Mouse (Mus musculus): ENCODE data around the gene Mroh3. TPM values are rescaled to one million over a fixed set of nuclear protein-coding genes. Genes with fewer than 3 reads are reported as not detected.
A peak's percentile ranks its signal among the peaks of the same experiment; 100 is the strongest.

The Mroh3 gene
- polyA plus RNA-seq, 1 experiment from 2014 or later, result 0.47 TPM

DNA sequence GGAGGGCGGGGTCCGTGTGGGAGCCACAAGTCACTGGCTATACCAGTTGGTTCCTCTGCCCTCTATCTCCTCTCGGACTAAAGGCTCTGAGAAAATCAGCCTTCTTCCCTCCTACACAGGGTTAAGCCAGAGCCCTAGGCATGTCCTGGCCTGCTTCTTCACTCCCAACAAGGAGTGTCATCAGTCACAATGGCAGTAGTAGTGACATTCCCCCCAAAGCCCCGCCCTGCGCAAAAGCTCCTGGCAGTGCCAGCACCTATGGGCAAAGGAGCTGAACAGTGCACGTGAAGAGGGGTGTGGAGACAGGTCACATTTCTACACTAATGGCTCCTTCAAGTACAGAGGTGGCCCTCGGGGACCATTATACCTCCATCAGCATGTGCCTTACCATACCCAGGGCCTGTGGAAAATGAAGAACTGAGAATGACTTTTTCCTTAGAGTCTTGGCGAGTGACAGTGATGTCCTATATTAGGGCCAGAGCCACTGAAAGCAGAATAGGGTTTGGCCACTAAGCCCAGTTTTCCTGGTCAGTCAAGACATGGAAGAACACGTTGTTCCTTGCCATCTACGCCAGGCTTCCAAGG lies 11.2 kb upstream of the Mroh3 start:
- H3K4me1 ChIP-seq (replicated peaks), result peaks cover 37% of the 10 kb centered on the region
- no peaks in the 10 kb centered on the region for H3K27me3 ChIP-seq (ENCODE audit: insufficient read depth, poor library complexity, severe bottlenecking)
- 93% methylated on average over 10 of the region's 10 CpGs for WGBS
- DNase-seq (ENCODE audit: low spot score), result no peak
- H3K9me3 ChIP-seq, result no peaks in the 10 kb centered on the region
- peaks cover 97% of the 10 kb centered on the region for H3K36me3 ChIP-seq
- H3K27ac ChIP-seq, result no peak overlapping the region
- no peak overlapping the region for H3K4me3 ChIP-seq

DNA sequence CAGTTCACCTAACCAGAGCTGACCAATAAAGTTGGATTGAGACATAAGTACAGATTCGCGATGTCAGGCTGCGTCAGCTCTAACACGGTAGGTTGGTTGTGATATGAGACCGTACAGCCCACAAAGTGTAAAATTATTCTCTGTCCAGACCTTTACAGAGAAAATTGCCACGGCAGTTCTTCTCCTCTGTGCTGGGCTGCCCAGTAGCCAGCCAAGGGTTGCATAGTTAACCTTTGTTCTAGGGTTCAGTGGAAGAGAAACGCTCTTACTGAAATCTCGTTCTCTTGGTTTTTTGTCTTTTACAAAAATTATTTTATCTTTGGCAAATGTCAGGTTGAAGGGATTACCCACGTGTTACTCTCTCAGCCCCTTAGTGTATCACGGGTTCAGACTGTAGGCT lies 9.8 kb upstream of the Mroh3 start:
- Histone ChIP-seq H3K9me3 (no peaks in the 10 kb centered on the region), H3K4me3 (no peak overlapping the region), H3K36me3 (peaks cover 100% of the 10 kb centered on the region), H3K27ac (no peak overlapping the region), H3K4me1 (replicated peaks) (peaks cover 23% of the 10 kb centered on the region), H3K27me3 (ENCODE audit: insufficient read depth, poor library complexity, severe bottlenecking) (no peaks in the 10 kb centered on the region)
- WGBS, result 91% methylated on average over 10 of the region's 10 CpGs
- DNase-seq (ENCODE audit: low spot score), result no peak

DNA sequence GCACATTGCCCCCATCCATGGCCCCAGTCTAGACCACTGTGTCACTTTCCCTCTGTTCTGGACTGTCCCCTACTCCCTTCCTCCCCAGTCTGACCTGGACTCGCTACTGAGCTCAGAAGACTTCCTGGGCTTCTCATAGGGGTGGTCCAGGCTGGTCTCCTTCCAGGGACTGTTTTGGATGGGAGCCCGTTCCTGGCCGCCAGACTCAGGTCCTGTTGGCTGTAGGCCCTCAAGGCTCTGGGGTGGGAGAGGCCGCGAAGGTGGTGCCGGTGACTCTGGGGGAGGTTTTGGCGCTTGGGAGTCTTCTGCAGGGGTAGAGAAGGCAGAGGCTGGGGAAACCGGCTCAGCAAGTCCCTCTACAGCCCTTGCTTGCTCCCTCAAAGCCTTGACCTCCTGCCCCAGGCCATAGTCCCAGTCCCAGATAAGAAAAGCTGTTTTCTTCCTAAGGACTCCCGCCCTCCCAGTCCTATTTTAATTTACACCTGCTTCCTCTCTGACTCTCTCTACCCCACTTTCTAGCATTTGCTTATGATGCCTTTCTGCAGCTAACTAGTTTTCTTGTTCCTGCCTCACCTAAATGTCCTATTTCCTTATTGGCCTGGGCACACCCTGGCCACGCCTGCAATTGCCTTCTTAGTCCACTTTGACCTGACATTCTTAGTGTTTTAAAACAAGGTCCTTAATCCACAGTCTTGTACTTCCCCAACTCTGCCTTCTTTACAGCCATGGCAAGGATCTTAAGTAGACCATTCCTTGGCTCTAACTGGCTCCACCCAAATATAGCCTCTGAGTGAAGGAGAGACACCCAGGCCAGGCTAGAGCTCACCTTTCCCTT lies 7.6 kb upstream of the Mroh3 start:
- no peaks in the 10 kb centered on the region for H3K27me3 ChIP-seq (ENCODE audit: insufficient read depth, poor library complexity, severe bottlenecking)
- 89% methylated on average over 10 of the region's 10 CpGs for WGBS
- peaks cover 4% of the 10 kb centered on the region for H3K4me1 ChIP-seq (replicated peaks)
- H3K27ac ChIP-seq, result no peak overlapping the region
- DNase-seq (ENCODE audit: low spot score), result no peak
- no peak overlapping the region for H3K4me3 ChIP-seq
- H3K9me3 ChIP-seq, result no peaks in the 10 kb centered on the region
- H3K36me3 ChIP-seq, result peaks cover 100% of the 10 kb centered on the region

DNA sequence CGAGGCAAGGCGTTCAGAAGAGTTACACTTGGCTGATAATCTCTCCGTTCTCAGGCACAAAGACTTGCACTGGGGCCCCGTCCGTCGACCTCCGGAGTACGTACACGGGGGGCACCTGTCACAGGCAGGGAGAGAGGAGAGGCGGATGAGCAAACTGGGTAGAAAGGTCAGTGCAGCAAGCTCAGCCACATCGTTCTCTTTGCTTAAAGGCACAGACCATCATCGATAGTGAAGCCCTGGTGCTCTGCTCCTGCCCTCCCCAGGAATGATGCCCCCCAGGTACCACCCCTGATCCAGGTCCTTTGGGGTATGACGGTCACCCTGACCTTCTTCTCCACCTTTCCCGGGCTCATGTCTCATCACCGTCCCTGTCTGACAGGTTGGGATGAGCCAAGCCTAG lies 1.7 kb upstream of the Mroh3 start:
- no peak overlapping the region for H3K4me3 ChIP-seq
- H3K4me1 ChIP-seq (replicated peaks), result no peaks in the 10 kb centered on the region
- no peak overlapping the region for H3K27ac ChIP-seq
- H3K9me3 ChIP-seq, result no peaks in the 10 kb centered on the region
- 87% methylated on average over 15 of the region's 15 CpGs for WGBS
- H3K36me3 ChIP-seq, result peaks cover 87% of the 10 kb centered on the region
- no peak for DNase-seq (ENCODE audit: low spot score)
- H3K27me3 ChIP-seq (ENCODE audit: insufficient read depth, poor library complexity, severe bottlenecking), result no peaks in the 10 kb centered on the region

DNA sequence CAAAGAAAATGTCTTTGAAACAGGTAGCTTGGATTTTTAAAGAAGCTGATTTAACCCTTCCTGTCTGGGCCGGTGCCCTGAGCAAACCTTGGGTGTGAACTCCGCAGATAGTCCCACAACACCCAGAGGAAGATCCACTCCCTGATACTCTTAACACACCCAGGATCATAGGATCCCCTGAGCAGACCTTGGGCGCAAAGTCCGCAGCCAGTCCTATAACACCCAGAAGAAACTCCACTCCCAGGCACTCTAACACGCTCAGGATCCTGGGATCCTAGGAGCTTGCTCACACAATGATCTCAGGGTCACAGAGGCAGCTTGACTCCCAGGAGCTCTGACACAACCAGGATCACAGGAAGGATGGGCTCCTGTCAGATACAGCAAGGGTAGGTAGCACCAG lies 22.6 kb downstream of the Mroh3 start:
- no peak for DNase-seq (ENCODE audit: low spot score)
- Histone ChIP-seq H3K27ac (no peak overlapping the region), H3K36me3 (no peaks in the 10 kb centered on the region; the same call in 1 of the 2 replicates), H3K27me3 (ENCODE audit: insufficient read depth, poor library complexity, severe bottlenecking) (no peaks in the 10 kb centered on the region), H3K4me3 (no peak overlapping the region), H3K9me3 (no peaks in the 10 kb centered on the region), H3K4me1 (replicated peaks) (no peaks in the 10 kb centered on the region)
- 93% methylated on average over 5 of the region's 5 CpGs for WGBS

DNA sequence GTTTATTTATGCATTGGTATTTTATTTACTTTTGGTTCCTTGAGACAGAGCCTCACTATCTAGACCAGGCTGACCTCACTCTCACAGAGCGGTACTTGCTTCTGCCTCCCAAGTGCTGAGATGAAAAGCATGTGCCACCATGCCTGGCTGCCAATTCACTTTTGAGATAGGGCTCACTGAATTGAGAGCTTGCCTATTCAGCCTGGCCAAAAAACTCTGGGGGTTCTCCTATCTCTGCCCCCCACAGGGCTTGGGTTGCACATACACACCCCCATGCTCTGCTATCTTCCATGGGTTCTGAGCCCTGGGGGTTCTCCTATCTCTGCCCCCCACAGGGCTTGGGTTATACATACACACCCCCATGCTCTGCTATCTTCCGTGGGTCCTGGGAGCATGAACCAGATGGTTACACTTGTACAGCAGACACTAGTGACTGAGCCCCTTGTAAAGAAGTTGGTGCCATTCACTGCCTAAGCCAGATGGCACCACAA lies 33.1 kb downstream of the Mroh3 start:
- Histone ChIP-seq H3K27me3 (ENCODE audit: insufficient read depth, poor library complexity, severe bottlenecking) (no peaks in the 10 kb centered on the region), H3K4me1 (replicated peaks) (peaks cover 13% of the 10 kb centered on the region), H3K27ac (no peak overlapping the region), H3K36me3 (peaks cover 50% of the 10 kb centered on the region), H3K4me3 (no peak overlapping the region), H3K9me3 (no peaks in the 10 kb centered on the region)
- no peak for DNase-seq (ENCODE audit: low spot score)
- 81% methylated on average over 2 of the region's 2 CpGs for WGBS

DNA sequence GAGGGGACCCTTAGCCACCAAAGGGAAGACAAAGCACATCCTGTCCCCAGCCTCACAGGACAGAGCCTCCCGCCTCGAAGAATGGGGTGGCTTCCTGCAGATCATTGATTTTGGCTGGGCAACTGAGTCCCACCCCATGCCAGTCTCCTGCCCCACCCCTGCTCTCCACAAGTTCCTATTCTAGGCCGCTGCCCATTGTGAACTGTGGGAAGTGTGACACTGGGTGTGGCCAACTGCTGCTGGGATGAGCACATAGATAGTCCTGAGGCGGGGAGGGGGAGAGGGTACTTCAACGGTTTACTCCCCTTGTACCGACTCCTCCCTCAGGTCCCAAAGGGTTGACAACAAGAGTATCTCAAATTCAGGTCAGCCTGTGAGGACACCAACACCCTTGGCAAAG lies 33.9 kb downstream of the Mroh3 start:
- Histone ChIP-seq H3K9me3 (no peaks in the 10 kb centered on the region), H3K36me3 (peaks cover 57% of the 10 kb centered on the region), H3K4me1 (replicated peaks) (peaks cover 21% of the 10 kb centered on the region), H3K27ac (no peak overlapping the region), H3K4me3 (no peak overlapping the region), H3K27me3 (ENCODE audit: insufficient read depth, poor library complexity, severe bottlenecking) (no peaks in the 10 kb centered on the region)
- 60% methylated on average over 6 of the region's 6 CpGs for WGBS
- DNase-seq (ENCODE audit: low spot score), result no peak

DNA sequence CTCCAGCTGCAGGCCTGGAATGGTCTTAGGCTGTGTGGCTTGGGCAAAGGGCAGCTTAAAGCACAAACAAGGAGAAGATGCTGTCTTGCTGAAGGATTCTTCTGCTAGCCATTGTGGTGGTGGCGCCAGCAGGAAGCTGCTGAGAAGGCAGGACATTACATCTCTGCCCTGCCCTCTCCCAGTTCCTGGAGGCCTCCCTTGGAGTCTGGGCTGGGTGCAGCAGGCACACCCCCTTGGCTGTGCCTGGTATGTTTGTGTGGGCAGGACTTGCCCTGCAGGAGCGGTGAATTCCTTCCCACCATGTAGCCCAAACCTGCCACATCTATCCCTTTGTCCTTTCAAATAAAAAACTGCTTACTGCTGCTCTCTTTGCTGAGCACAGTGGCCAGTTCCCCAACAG lies 35.5 kb downstream of the Mroh3 start:
- 81% methylated on average over 2 of the region's 2 CpGs for WGBS
- no peak overlapping the region for H3K4me3 ChIP-seq
- H3K27ac ChIP-seq, result 0 out of 2 replicates have a peak overlapping the region, but pooled peaks have one; percentile 0
- peaks cover 74% of the 10 kb centered on the region for H3K36me3 ChIP-seq
- H3K4me1 ChIP-seq (replicated peaks), result peaks cover 37% of the 10 kb centered on the region
- no peaks in the 10 kb centered on the region for H3K27me3 ChIP-seq (ENCODE audit: insufficient read depth, poor library complexity, severe bottlenecking)
- H3K9me3 ChIP-seq, result no peaks in the 10 kb centered on the region
- DNase-seq (ENCODE audit: low spot score), result no peak

DNA sequence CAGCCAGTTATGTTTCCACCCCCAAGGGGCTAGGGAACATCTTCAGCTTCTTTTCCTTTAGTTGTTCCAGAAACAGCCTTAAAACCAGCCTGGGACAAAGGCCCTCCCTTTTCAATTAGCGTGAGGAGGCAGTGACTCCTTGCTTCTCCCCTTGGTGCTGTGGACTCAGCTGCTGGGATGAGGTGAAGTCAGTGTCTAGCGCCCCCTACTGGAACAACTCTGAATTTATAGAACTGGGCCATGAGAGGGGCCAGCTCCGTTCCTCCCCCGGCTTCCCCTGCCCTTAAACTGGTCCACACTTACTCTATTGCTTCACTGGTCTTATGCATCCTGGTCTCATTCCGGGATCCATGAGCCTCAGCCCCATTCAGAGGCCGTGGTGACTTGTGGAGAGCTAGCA lies 37.4 kb downstream of the Mroh3 start:
- peaks cover 77% of the 10 kb centered on the region for H3K36me3 ChIP-seq
- H3K27me3 ChIP-seq (ENCODE audit: insufficient read depth, poor library complexity, severe bottlenecking), result no peaks in the 10 kb centered on the region
- 31% methylated on average over 6 of the region's 6 CpGs for WGBS
- no peak overlapping the region for H3K4me3 ChIP-seq
- DNase-seq (ENCODE audit: low spot score), result peak; percentile 55
- peak overlapping the region; percentile 70; the same call in 1 of the 2 replicates for H3K27ac ChIP-seq
- no peaks in the 10 kb centered on the region for H3K9me3 ChIP-seq
- H3K4me1 ChIP-seq (replicated peaks), result peaks cover 39% of the 10 kb centered on the region

DNA sequence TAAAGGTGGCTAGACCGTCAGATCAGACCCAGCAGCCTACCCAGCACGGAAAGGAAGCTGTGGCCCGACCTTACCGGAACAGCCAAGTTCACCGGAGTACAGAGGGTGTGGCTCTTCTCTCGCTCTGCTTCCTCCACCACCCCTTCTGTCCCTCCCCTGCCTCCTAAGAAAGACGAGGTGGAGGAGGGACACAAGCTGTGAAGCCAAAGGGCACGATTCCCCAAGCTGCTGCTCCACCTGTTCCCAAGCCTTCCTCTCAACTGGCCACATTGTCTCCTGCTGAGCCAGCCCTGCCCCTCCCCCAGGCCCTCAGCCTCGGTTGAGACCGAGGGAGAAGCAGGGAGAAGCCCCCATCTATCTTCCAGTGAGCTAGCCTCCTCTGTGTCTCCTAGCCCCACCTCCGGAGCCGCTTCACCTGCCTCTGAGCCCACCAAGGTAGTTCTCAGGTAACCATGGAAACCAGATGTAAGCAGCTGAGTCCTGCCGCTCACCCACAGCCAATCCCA lies 38.5 kb downstream of the Mroh3 start:
- Histone ChIP-seq H3K9me3 (no peaks in the 10 kb centered on the region), H3K4me1 (replicated peaks) (peaks cover 40% of the 10 kb centered on the region), H3K4me3 (peak overlapping the region; percentile 11; the same call in 1 of the 2 replicates), H3K36me3 (peaks cover 80% of the 10 kb centered on the region), H3K27me3 (ENCODE audit: insufficient read depth, poor library complexity, severe bottlenecking) (no peaks in the 10 kb centered on the region), H3K27ac (peak overlapping the region; percentile 70)
- WGBS, result 14% methylated on average over 13 of the region's 13 CpGs
- DNase-seq (ENCODE audit: low spot score), result peak; percentile 49

DNA sequence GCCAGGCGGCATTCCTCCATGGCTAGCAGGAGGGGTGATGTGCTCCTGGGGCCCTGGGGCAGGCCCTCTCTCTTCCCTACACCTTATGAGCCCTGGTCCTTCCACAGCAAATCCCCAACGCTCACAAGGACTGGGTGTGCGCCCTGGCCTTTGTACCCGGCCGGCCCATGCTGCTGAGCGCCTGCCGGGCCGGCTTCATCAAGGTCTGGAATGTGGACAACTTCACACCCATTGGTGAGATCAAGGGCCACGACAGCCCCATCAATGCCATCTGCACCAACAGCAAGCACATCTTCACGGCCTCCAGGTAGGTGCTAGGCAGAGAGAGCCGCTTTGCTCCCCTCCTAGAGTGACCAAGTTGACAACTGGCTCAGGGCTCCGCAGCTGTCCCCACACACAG lies 39.9 kb downstream of the Mroh3 start:
- H3K27me3 ChIP-seq (ENCODE audit: insufficient read depth, poor library complexity, severe bottlenecking), result no peaks in the 10 kb centered on the region
- peaks cover 40% of the 10 kb centered on the region for H3K4me1 ChIP-seq (replicated peaks)
- no peak overlapping the region for H3K27ac ChIP-seq
- no peaks in the 10 kb centered on the region for H3K9me3 ChIP-seq
- WGBS, result 64% methylated on average over 12 of the region's 12 CpGs
- no peak for DNase-seq (ENCODE audit: low spot score)
- peaks cover 81% of the 10 kb centered on the region for H3K36me3 ChIP-seq
- no peak overlapping the region for H3K4me3 ChIP-seq

DNA sequence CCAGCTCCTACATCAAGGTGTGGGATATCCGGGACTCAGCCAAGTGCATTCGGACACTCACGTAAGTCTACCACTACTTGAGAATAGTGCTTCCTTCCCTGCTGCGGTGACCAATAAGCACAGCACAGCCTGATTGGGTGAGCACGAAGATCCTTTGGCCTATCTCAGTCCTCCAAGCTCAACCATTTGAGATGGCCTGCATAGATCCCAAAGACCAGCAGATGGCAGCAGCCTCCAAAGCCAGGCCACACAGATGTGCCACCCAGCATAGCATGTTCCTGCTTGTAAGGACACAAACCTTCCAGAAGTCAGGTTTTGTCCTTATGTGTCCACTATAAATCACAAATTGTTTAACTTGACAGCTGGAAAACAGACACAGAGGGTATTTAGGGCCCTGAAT lies 42.5 kb downstream of the Mroh3 start:
- Histone ChIP-seq H3K27ac (no peak overlapping the region), H3K4me1 (replicated peaks) (peaks cover 49% of the 10 kb centered on the region), H3K27me3 (ENCODE audit: insufficient read depth, poor library complexity, severe bottlenecking) (no peaks in the 10 kb centered on the region), H3K36me3 (peaks cover 79% of the 10 kb centered on the region), H3K9me3 (no peaks in the 10 kb centered on the region), H3K4me3 (no peak overlapping the region)
- 14% methylated on average over 5 of the region's 5 CpGs for WGBS
- peak; percentile 84 for DNase-seq (ENCODE audit: low spot score)

DNA sequence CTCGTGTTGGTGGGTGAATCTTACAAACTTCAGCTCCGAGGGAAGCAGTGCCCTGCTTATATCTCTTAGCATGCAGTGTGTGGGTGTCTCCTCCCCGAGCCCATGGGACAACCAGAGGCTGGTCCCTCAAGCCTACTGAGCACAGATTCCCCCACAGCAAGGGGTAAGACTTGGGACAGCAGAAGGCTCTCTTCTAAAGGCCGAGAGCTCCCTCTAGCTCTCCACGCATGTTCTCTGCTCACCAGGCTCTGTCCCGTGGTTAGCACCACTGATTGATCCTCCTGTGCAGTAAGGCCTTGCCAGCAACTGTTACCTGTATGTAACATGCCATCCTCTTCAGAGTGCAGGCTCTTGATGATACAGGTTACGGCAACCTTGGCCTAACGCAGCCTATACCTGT lies 45.0 kb downstream of the Mroh3 start:
- peaks cover 83% of the 10 kb centered on the region for H3K36me3 ChIP-seq
- 67% methylated on average over 8 of the region's 8 CpGs for WGBS

More for the DNA sequence above, 45.0 kb downstream of the Mroh3 start:
- Histone ChIP-seq H3K27ac (no peak overlapping the region), H3K4me3 (no peak overlapping the region), H3K9me3 (no peaks in the 10 kb centered on the region), H3K27me3 (ENCODE audit: insufficient read depth, poor library complexity, severe bottlenecking) (no peaks in the 10 kb centered on the region), H3K4me1 (replicated peaks) (peaks cover 26% of the 10 kb centered on the region)
- no peak for DNase-seq (ENCODE audit: low spot score)

Measured in hindbrain, embryonic 10.5 days (tissue).